Mouse (Mus musculus) stomach, embryonic 16.5 days (tissue): ENCODE measurements around the gene 4930469K13Rik. TPM values are rescaled to one million over a fixed set of nuclear protein-coding genes. Genes with fewer than 3 reads are reported as not detected.

Experiments used
- ATAC-seq: fragments of 200-750 bp; cut with Nextera tagmentation; 2 replicates; pipeline ENCODE4 v1.8.0; 2017; ENCODE audit warnings: moderate number of reproducible peaks, moderate TSS enrichment; ENCODE audit not compliant: insufficient read depth, low FRiP score
- H3K27ac ChIP-seq: fragments of 300-500 bp; sonication (generic); 2 replicates; pipeline ENCODE4 v1.5.1; 2014; ENCODE audit warnings: low read length
- H3K27me3 ChIP-seq: fragments of 300-500 bp; sonication (generic); 2 replicates; pipeline ENCODE4 v1.6.1; 2014; ENCODE audit warnings: low read length, control low read depth, mixed read lengths; ENCODE audit not compliant: control insufficient read depth, insufficient read depth
- H3K36me3 ChIP-seq: fragments of 300-500 bp; sonication (generic); 2 replicates; pipeline ENCODE4 v1.6.1; 2014; ENCODE audit warnings: low read length; ENCODE audit not compliant: control insufficient read depth, insufficient read depth
- H3K4me1 ChIP-seq: fragments of 300-500 bp; sonication (generic); 2 replicates; pipeline ENCODE4 v1.6.1; 2014; ENCODE audit warnings: low read length, control low read depth, mixed read lengths; ENCODE audit not compliant: control insufficient read depth, insufficient read depth
- H3K4me2 ChIP-seq: fragments of 300-500 bp; sonication (generic); 2 replicates; pipeline ENCODE4 v1.6.1; 2014; ENCODE audit warnings: low read depth, low read length, mixed read lengths
- H3K4me3 ChIP-seq: fragments of 300-500 bp; sonication (generic); replicated peaks from 2 replicates; pipeline ENCODE4 v1.5.1; 2014; ENCODE audit warnings: mild to moderate bottlenecking, low read length
- H3K9ac ChIP-seq: fragments of 300-500 bp; sonication (generic); 2 replicates; pipeline ENCODE4 v1.6.1; 2014; ENCODE audit warnings: low read length
- H3K9me3 ChIP-seq: fragments of 300-500 bp; sonication (generic); replicated peaks from 2 replicates; pipeline ENCODE4 v1.6.1; 2016; ENCODE audit warnings: low read length, control low read depth; ENCODE audit not compliant: control insufficient read depth
- WGBS: fragments of 180-500 bp; shearing (Covaris S2); extraction: QIAGEN DNeasy Blood & Tissue Kit; methylation state at CpG from one replicate; pipeline ENCODE4 v1.1.7; 2014; 5-methylcytosine and 5-hydroxymethylcytosine counted together
- polyA plus RNA-seq: library from polyadenylated mRNA; unstranded; fragments of >200 nt; fragmentation: Nextera tagmentation; extraction: Ambion mirVana; gene quantifications from 2 replicates; pipeline ENCODE4 v1.2.1, GENCODE M21; 2015

4930469K13Rik gene
- polyA plus RNA-seq, 1 experiment from 2014 or later, result not detected

- Histone ChIP-seq H3K4me1 (no peaks in the 10 kb centered on the region), H3K9me3 (no peaks in the 10 kb centered on the region), H3K4me3 (no peak overlapping the region), H3K36me3 (no peaks in the 10 kb centered on the region), H3K27me3 (no peaks in the 10 kb centered on the region), H3K4me2 (no peak overlapping the region), H3K9ac (no peak overlapping the region), H3K27ac (no peak overlapping the region)
- no peak for ATAC-seq
- WGBS, result 59% methylated on average over 8 of the region's 8 CpGs
Measured at GRCm38 (mm10) chr11:34086164-34086751, 12.1 kb downstream of the 4930469K13Rik start.

GRCm38 (mm10) chr11:34084639-34085038 lies 13.7 kb downstream of the 4930469K13Rik start:
- Histone ChIP-seq H3K27ac (no peak overlapping the region), H3K36me3 (no peaks in the 10 kb centered on the region), H3K4me3 (no peak overlapping the region), H3K27me3 (no peaks in the 10 kb centered on the region), H3K4me2 (no peak overlapping the region), H3K4me1 (no peaks in the 10 kb centered on the region), H3K9ac (no peak overlapping the region), H3K9me3 (no peaks in the 10 kb centered on the region)
- 33% methylated on average over 2 of the region's 2 CpGs for WGBS
- no peak for ATAC-seq

GRCm38 (mm10) chr11:34083795-34084194 lies 14.6 kb downstream of the 4930469K13Rik start:
- H3K4me2 ChIP-seq, result no peak overlapping the region
- no peaks in the 10 kb centered on the region for H3K36me3 ChIP-seq
- H3K27ac ChIP-seq, result no peak overlapping the region
- no peak overlapping the region for H3K9ac ChIP-seq
- H3K27me3 ChIP-seq, result no peaks in the 10 kb centered on the region
- no peak overlapping the region for H3K4me3 ChIP-seq
- ATAC-seq, result no peak
- no peaks in the 10 kb centered on the region for H3K9me3 ChIP-seq
- WGBS, result 67% methylated on average over 7 of the region's 7 CpGs
- H3K4me1 ChIP-seq, result no peaks in the 10 kb centered on the region

GRCm38 (mm10) chr11:34079542-34080464 lies 18.6 kb downstream of the 4930469K13Rik start:
- Histone ChIP-seq H3K9ac (no peak overlapping the region), H3K36me3 (no peaks in the 10 kb centered on the region), H3K9me3 (no peaks in the 10 kb centered on the region), H3K4me3 (no peak overlapping the region), H3K4me2 (no peak overlapping the region), H3K4me1 (no peaks in the 10 kb centered on the region), H3K27ac (no peak overlapping the region), H3K27me3 (no peaks in the 10 kb centered on the region)
- 61% methylated on average over 6 of the region's 6 CpGs for WGBS
- no peak for ATAC-seq

GRCm38 (mm10) chr11:34078581-34078980 lies 19.8 kb downstream of the 4930469K13Rik start:
- Histone ChIP-seq H3K4me2 (no peak overlapping the region), H3K4me1 (0 out of 2 replicates have a peak, but pooled peaks cover 4% of the 10 kb centered on the region), H3K36me3 (no peaks in the 10 kb centered on the region), H3K9ac (no peak overlapping the region), H3K27me3 (no peaks in the 10 kb centered on the region), H3K4me3 (no peak overlapping the region), H3K27ac (no peak overlapping the region), H3K9me3 (no peaks in the 10 kb centered on the region)
- WGBS, result 90% methylated on average over 7 of the region's 7 CpGs
- ATAC-seq, result no peak

GRCm38 (mm10) chr11:34077870-34078269 lies 20.5 kb downstream of the 4930469K13Rik start:
- Histone ChIP-seq H3K9me3 (no peaks in the 10 kb centered on the region), H3K4me2 (no peak overlapping the region), H3K9ac (no peak overlapping the region), H3K4me3 (no peak overlapping the region), H3K27ac (no peak overlapping the region), H3K4me1 (peaks cover 4% of the 10 kb centered on the region; the same call in 1 of the 2 replicates), H3K27me3 (no peaks in the 10 kb centered on the region), H3K36me3 (no peaks in the 10 kb centered on the region)
- no peak for ATAC-seq
- 60% methylated on average over 2 of the region's 2 CpGs for WGBS

- peaks cover 14% of the 10 kb centered on the region for H3K4me1 ChIP-seq
- no peak overlapping the region for H3K27ac ChIP-seq
- no peak for ATAC-seq
- H3K36me3 ChIP-seq, result no peaks in the 10 kb centered on the region
- H3K27me3 ChIP-seq, result no peaks in the 10 kb centered on the region
- H3K4me2 ChIP-seq, result peak overlapping the region; percentile 31; the same call in 1 of the 2 replicates
- WGBS, result 13% methylated on average over 15 of the region's 15 CpGs
- H3K9me3 ChIP-seq, result no peaks in the 10 kb centered on the region
- no peak overlapping the region for H3K4me3 ChIP-seq
- H3K9ac ChIP-seq, result no peak overlapping the region
Measured at GRCm38 (mm10) chr11:34073776-34074175, 24.6 kb downstream of the 4930469K13Rik start.

- 50% methylated on average over 4 of the region's 4 CpGs for WGBS
- H3K4me3 ChIP-seq, result no peak overlapping the region
- no peak overlapping the region for H3K4me2 ChIP-seq
- no peaks in the 10 kb centered on the region for H3K36me3 ChIP-seq
- H3K27me3 ChIP-seq, result no peaks in the 10 kb centered on the region
- peak; percentile 74 for ATAC-seq
- no peaks in the 10 kb centered on the region for H3K9me3 ChIP-seq
- H3K9ac ChIP-seq, result no peak overlapping the region
- peak overlapping the region; percentile 34; the same call in 1 of the 2 replicates for H3K27ac ChIP-seq
- H3K4me1 ChIP-seq, result peaks cover 14% of the 10 kb centered on the region
Measured at GRCm38 (mm10) chr11:34072309-34072708, 26.0 kb downstream of the 4930469K13Rik start.

GRCm38 (mm10) chr11:34070596-34070995 lies 27.8 kb downstream of the 4930469K13Rik start:
- Histone ChIP-seq H3K36me3 (no peaks in the 10 kb centered on the region), H3K4me2 (no peak overlapping the region), H3K4me3 (no peak overlapping the region), H3K4me1 (peaks cover 14% of the 10 kb centered on the region), H3K27me3 (no peaks in the 10 kb centered on the region), H3K27ac (no peak overlapping the region), H3K9me3 (no peaks in the 10 kb centered on the region), H3K9ac (no peak overlapping the region)
- ATAC-seq, result no peak
